In genomic region chr4:66923616-66924276, GRCm38 (mm10) we compare ENCODE assay signal across 9 mouse cellular contexts.
DNase-seq lines count a peak whose midpoint lies in the region; ATAC-seq lines count a peak whose summit lies in the region.
"Had no signal": no experiment of that assay in that cellular context is flagged by ENCODE, and none has a peak within 500 bp of the region (broad histone marks: within the 10 kb centered on the region; RNA-seq: fewer than 3 reads in every experiment).

No protein-coding gene starts in this region.

- H3K36me3 ChIP-seq in hindbrain, embryonic 14.5 days (replicated peaks; ENCODE audit: control insufficient read depth, insufficient read depth) = no peaks in the 10 kb centered on the region

- H3K27me3 ChIP-seq in hindbrain, embryonic 14.5 days (ENCODE audit: control insufficient read depth, insufficient read depth, low read length) = no peaks in the 10 kb centered on the region

- H3K4me3 ChIP-seq in hindbrain, embryonic 14.5 days (replicated peaks; ENCODE audit: low read length) = no peak overlapping the region

- no peak overlapping the region for H3K4me2 ChIP-seq in hindbrain, embryonic 14.5 days (replicated peaks)

- H3K4me1 ChIP-seq in hindbrain, embryonic 14.5 days (replicated peaks; ENCODE audit: control insufficient read depth, insufficient read depth, low read length) = no peaks in the 10 kb centered on the region

- peak; percentile 21 for DNase-seq in gastrocnemius, postnatal 10 days
- DNase-seq in gastrocnemius, postnatal 36 days = no peak
- DNase-seq in adrenal gland, adult 18-20 months (ENCODE audit: low spot score in 2 of 2) = peak; percentile 41 to 42
- DNase-seq in embryo, embryonic 11 days = peak; percentile 63
- peak; percentile 85 for DNase-seq in hindbrain, embryonic 14.5 days (ENCODE audit: low spot score)
- DNase-seq in left cerebral cortex, postnatal 4 days = peak; percentile 63
- peak; percentile 22 for DNase-seq in ovary, postnatal 36 days (ENCODE audit: low spot score)

- intact Hi-C loops in gastrocnemius, postnatal 36 days (cut with DNase I) = no loop called here
- intact Hi-C loops in left cerebral cortex, postnatal 4 days (cut with DNase I) = no loop called here

- H3K9me3 ChIP-seq in hindbrain, embryonic 14.5 days (ENCODE audit: control insufficient read depth, low read length) = no peaks in the 10 kb centered on the region

- H3K27ac ChIP-seq in hindbrain, embryonic 14.5 days = peak overlapping the region; percentile 2; the same call in 1 of the 2 replicates
- H3K27ac ChIP-seq: macrophage had no signal

- no peak overlapping the region for H3K9ac ChIP-seq in hindbrain, embryonic 14.5 days

- WGBS in hindbrain, embryonic 14.5 days = 61% methylated on average over 3 of the region's 3 CpGs

- peak; percentile 72; the same call in 1 of the 2 replicates for ATAC-seq in hindbrain, embryonic 14.5 days (ENCODE audit: low FRiP score)
- no peak for ATAC-seq in megakaryocyte-erythroid progenitor cell, adult 5-6 weeks (replicated peaks; ENCODE audit: low FRiP score, low TSS enrichment, poor library complexity, severe bottlenecking)

Comparison
In these comparisons a context has a peak if more than half of its experiments do, and no peak if none do; other contexts are left out.
1. DNase-seq: peak in gastrocnemius, postnatal 10 days (single experiment), adrenal gland, adult 18-20 months (2 of 2), embryo, embryonic 11 days (single experiment), hindbrain, embryonic 14.5 days (single experiment), left cerebral cortex, postnatal 4 days (single experiment) and ovary, postnatal 36 days (single experiment); none in gastrocnemius, postnatal 36 days (0 of 2).